20 mouse cellular contexts compared by ENCODE assay signal in genomic region chr10:80104181-80104580, GRCm38 (mm10). TPM values are rescaled to one million over a fixed set of nuclear protein-coding genes. Genes with fewer than 3 reads are reported as not detected.
DNase-seq lines count a peak whose midpoint lies in the region; ATAC-seq lines count a peak whose summit lies in the region.
"Had no signal": no experiment of that assay in that cellular context is flagged by ENCODE, and none has a peak within 500 bp of the region (broad histone marks: within the 10 kb centered on the region; RNA-seq: fewer than 3 reads in every experiment).

No protein-coding gene starts in this region.

- H3K9ac ChIP-seq in liver, embryonic 15.5 days, result no peak overlapping the region
- H3K9ac ChIP-seq: forebrain, embryonic 12.5 days; heart, embryonic 15.5 days; hindbrain, embryonic 13.5 days; lung, embryonic 14.5 days; midbrain, embryonic 15.5 days had no signal

- ATAC-seq in liver, embryonic 15.5 days (ENCODE audit: insufficient read depth), result no peak
- ATAC-seq: CD4-positive, CD25-positive, alpha-beta regulatory T cell, adult 4 months; midbrain, embryonic 15.5 days had no signal

- H3K27me3 ChIP-seq in liver, embryonic 15.5 days, result no peaks in the 10 kb centered on the region
- H3K27me3 ChIP-seq: heart, embryonic 15.5 days; hindbrain, embryonic 13.5 days; midbrain, embryonic 15.5 days had no signal

- no peaks in the 10 kb centered on the region for H3K9me3 ChIP-seq in liver, embryonic 15.5 days (replicated peaks)
- H3K9me3 ChIP-seq: forebrain, embryonic 12.5 days; heart, embryonic 15.5 days; hindbrain, embryonic 13.5 days; midbrain, embryonic 15.5 days had no signal

- peaks cover 70% of the 10 kb centered on the region for H3K4me1 ChIP-seq in liver, embryonic 15.5 days (replicated peaks)

- no peak for DNase-seq in liver
- DNase-seq in Muller cell, postnatal 12 days (ENCODE audit: inconsistent ontology term), result peak; percentile 86
- DNase-seq in adrenal gland, postnatal 14 days, result peak; percentile 64
- DNase-seq in fibroblast of lung, adult 2 months (ENCODE audit: low read depth), result peak; percentile 78
- DNase-seq in heart, adult 8-10 months (ENCODE audit: low spot score), result no peak
- no peak for DNase-seq in layer of hippocampus, adult 9-10 months (ENCODE audit: low spot score)
- DNase-seq: cerebellum, adult 11-12 months; cerebellum, postnatal 10 days; heart, postnatal 36 days; kidney, adult 11 months; kidney, postnatal 4 days; layer of hippocampus, adult 9-11 months; lung, embryonic 14.5 days had no signal

- H3K4me2 ChIP-seq in liver, embryonic 15.5 days, result no peak overlapping the region
- H3K4me2 ChIP-seq: forebrain, embryonic 12.5 days; heart, embryonic 15.5 days; hindbrain, embryonic 13.5 days; lung, embryonic 14.5 days; midbrain, embryonic 15.5 days had no signal

- H3K36me3 ChIP-seq in liver, embryonic 15.5 days (replicated peaks), result no peaks in the 10 kb centered on the region
- H3K36me3 ChIP-seq: forebrain, embryonic 12.5 days; heart, embryonic 15.5 days; hindbrain, embryonic 13.5 days; midbrain, embryonic 15.5 days had no signal

- 71% methylated on average over 3 of the region's 3 CpGs for WGBS in liver, embryonic 15.5 days (ENCODE audit: insufficient replicate concordance)

- H3K4me3 ChIP-seq in liver, embryonic 15.5 days (replicated peaks), result no peak overlapping the region
- H3K4me3 ChIP-seq: forebrain, embryonic 12.5 days; heart, embryonic 15.5 days; hindbrain, embryonic 13.5 days; left cerebral cortex, adult 2 months; midbrain, embryonic 15.5 days had no signal

- peak overlapping the region; percentile 93 for H3K27ac ChIP-seq in liver, embryonic 15.5 days (replicated peaks)
- H3K27ac ChIP-seq: forebrain, embryonic 12.5 days; heart, embryonic 15.5 days; hindbrain, embryonic 13.5 days; left cerebral cortex, adult 2 months; midbrain, embryonic 15.5 days had no signal

RNA-seq across cellular contexts. Expression of gene Sbno2, which starts 1.2 kb away (rescaled TPM):
- 10.4 and 12.3 TPM in 2 replicates for polyA plus RNA-seq in liver, embryonic 15.5 days (2015; fragmentation: Nextera tagmentation; extraction: Ambion mirVana)
- total RNA-seq in adrenal gland, postnatal 14 days (2021), result 52.8 and 52.9 TPM in 2 replicates
- total RNA-seq in heart, adult 8-10 months (2022), result 10 to 100 TPM in 3 of 4 experiments, 1 to 10 TPM in 1; 9.5 to 12.0 (median 11.1) TPM

RNA-seq across cellular contexts. Expression of gene Stk11, which starts 11.4 kb away (rescaled TPM):
- polyA plus RNA-seq in liver, embryonic 15.5 days (2015; fragmentation: Nextera tagmentation; extraction: Ambion mirVana), result 16.4 and 21.8 TPM in 2 replicates
- total RNA-seq in adrenal gland, postnatal 14 days (2021), result 138 and 147 TPM in 2 replicates
- 100 to 1,000 TPM; 148 to 176 (median 153) TPM for total RNA-seq in heart, adult 8-10 months (2022)

RNA-seq across cellular contexts. Expression of gene Atp5d, which starts 34.3 kb away (rescaled TPM):
- 291 and 300 TPM in 2 replicates for polyA plus RNA-seq in liver, embryonic 15.5 days (2015; fragmentation: Nextera tagmentation; extraction: Ambion mirVana)
- 920 and 980 TPM in 2 replicates for total RNA-seq in adrenal gland, postnatal 14 days (2021)
- total RNA-seq in heart, adult 8-10 months (2022), result 1,000 to 10,000 TPM; 1,050 to 1,135 (median 1,101) TPM

RNA-seq across cellular contexts. Expression of gene Cbarp, which starts 36.5 kb away (rescaled TPM):
- polyA plus RNA-seq in liver, embryonic 15.5 days (2015; fragmentation: Nextera tagmentation; extraction: Ambion mirVana), result 0.35 and 0.51 TPM in 2 replicates
- 69.9 and 137 TPM in 2 replicates for total RNA-seq in adrenal gland, postnatal 14 days (2021)
- total RNA-seq in heart, adult 8-10 months (2022), result 1 to 10 TPM; 3.8 to 6.1 (median 4.6) TPM

RNA-seq across cellular contexts. Expression of gene Midn, which starts 43.9 kb away (rescaled TPM):
- 2.9 and 3.1 TPM in 2 replicates for polyA plus RNA-seq in liver, embryonic 15.5 days (2015; fragmentation: Nextera tagmentation; extraction: Ambion mirVana)
- total RNA-seq in adrenal gland, postnatal 14 days (2021), result 114 and 140 TPM in 2 replicates
- 100 to 1,000 TPM in 1 of 4 experiments, 10 to 100 TPM in 3; 83.9 to 111 (median 91.0) TPM for total RNA-seq in heart, adult 8-10 months (2022)

Comparison
In these comparisons a context has a peak if more than half of its experiments do, and no peak if none do; other contexts are left out.
1. DNase-seq: peak in Muller cell, postnatal 12 days (single experiment), adrenal gland, postnatal 14 days (single experiment) and fibroblast of lung, adult 2 months (single experiment); none in liver (single experiment), heart, adult 8-10 months (single experiment) and layer of hippocampus, adult 9-10 months (single experiment).